Mouse (Mus musculus) heart, adult 11 months (tissue): ENCODE results near the gene Dars.

ENCODE experiments used
- DNase-seq: peaks from one replicate; pipeline ENCODE4 v3.0.0; 2022

Gene Dars

DNA sequence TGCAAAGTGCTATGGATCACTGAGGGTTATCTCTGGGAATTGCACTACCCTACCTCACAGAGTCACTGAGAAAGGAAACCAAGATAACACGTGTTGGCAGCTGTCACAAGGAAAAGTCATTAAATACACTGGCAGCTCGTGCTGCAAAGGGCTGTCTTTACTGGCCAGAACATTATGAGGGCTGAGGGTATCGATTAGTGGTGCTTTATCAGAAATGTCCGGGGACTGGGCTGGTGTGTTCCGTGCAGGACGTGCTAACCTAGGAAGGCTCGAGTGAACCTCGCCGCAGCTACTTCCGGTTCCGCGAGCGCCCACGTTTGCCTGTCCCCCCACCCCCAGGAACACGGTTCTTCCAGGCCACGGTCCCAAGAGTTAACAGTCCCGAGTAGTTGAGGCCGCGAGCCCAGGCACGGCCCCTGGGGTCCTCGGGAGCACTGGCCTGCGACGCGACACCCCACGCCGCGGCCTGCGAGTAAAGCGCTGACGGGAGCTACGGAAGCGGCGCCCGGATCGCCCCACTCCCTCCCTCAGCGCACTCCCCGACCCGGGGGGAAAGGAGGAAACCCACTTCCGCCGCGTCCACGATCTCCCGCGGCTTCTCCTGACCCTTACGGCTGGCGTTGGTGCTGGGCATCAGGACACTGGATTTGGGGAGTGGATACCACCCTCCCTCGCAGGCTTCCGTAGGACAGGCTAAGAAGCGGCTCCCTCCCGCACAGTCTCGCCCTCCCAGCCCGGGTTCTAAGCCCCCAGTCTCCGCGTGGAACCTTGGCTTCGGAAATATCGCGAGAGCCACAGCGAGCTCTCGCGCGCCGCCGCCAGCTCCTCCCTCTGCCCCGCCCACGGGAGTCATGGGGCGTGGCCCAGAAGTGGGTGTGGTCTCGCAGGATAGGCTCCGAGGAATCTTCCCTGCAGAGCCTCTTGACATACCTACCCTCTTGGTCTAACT, at the start of gene Dars:
Gene Dars, minus strand, starts transcription at position 785 of the 949 bp plus-strand sequence.
- peak; percentile 99 for DNase-seq

DNA sequence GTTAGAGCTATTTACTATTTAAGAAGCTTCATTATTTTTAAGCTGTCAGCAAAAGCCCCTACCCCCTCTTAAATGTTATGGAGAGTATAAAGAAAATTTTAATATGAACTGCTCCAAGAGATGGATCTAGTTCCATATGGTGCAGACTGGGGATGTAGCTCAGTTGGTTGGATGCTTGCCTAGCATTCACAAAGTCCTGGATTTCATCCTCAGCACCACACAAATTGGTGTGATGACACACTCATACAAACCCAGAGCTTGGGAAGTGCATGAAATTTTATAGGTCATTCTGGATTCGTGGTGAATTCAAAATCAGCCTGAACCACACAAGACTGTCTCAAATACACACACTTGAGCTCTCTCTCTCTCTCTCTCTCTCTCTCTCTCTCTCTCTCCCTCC, 49.7 kb upstream of the Dars start:
- DNase-seq: peak; percentile 1

DNA sequence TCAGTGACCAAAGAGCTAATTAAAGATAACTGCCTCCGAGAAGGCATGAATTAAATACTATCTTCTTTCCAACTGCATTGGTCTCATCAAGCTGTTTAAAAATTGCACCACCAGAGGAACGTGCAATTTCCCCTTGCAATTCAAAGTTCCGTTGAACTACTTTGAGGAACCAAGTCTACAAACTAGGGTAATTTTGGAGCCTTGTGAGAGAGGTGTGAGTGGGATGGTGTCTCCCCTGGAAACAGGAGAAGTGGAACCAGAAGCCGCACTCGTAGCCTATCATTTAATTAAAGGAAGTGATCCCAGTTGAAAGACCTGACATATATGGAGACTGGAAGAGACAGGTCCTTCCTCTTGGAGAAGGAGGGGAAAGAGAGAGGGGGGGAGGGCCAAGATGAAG, 46.3 kb upstream of the Dars start:
- DNase-seq: no peak

DNA sequence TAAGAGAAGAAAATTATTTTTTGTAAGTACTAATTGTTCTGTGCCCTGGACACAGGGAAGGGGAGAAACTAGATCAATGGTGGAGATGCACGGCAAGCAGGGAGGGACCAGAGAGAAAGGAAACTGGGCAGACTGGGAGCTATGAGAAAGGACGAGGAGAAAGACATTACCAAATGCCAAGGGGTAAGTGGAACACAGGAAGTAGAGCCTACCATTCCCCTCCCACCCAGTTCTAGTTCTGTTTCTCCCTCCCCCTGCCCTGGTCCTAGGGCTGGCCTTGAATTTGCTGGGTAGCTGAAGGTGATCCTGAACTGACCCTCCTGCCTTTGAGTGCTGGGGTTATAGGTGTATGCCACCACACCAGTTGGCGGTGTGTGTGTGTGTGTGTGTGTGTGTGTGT, 45.2 kb upstream of the Dars start:
- peak; percentile 52 for DNase-seq

DNA sequence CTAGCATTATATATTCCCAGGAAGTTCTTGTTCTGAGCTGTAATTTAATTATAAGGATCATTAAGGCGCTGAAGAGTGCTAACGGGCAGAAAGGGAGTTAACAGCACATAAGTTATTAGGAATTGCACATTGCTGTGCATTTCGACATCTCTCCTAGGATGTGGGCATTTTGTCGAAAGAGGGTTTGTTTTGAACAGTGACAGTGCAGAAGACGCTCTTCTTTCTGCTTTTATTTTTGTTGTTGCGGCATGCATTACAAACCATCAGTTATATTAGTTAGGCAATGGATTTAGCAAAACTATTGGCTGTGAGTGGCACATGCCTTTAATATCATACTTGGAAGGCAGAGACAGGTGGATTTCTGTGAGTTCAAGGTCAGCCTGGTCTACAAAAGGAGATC, 43.6 kb upstream of the Dars start:
- peak; percentile 34 for DNase-seq

GRCm38 (mm10) chr1:128459439-128459838, 42.3 kb upstream of the Dars start:
- DNase-seq: no peak

- no peak for DNase-seq
Measured at GRCm38 (mm10) chr1:128459011-128459410, 41.8 kb upstream of the Dars start.

DNA sequence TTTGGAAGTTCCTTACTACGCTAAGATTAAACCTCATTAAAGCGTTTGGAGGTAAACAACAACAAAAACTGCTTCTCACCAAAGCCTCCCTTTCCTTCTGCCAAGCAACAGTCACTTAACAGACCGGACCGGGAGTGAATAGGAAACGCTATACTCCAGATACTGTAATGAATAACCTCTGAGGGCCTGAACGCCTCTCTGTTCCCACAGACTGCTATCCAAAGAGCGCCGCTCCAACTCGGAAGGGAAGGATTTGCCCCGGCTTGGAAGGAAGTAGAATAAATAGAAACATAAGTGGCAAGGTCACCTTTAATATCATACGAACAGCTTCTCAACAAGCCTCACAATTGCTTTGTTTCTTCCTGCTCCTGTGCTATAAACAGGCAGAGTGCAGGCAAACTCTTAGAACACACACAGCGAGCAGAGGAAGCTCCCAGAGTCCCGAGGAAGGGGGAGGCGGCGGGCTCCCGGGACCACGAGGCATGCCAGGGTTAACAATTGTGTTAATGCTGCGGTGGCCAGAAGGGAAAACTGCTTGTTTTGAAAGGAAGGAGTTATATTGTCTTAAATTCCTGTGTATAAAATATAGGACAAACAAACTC, 39.8 kb upstream of the Dars start:
- peak; percentile 98 for DNase-seq

DNA sequence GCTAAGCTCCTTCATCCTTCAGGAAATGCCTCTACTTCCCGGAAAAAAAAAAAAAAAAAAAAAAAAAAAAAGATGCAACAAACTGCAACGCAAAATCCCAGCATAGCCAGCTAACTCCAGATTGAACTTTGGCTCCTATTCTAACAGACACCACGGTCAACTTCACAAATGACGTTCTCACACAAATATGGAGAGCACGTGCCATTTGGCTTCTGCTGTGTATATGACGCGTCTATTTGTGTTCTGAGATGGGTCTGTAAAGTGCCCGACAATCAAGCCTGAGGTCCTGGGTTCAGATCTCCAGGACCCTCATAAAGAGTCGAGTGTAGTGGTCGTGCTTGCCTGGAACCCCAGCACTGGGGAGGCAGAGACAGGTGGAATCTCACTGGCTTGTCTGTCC, 39.1 kb upstream of the Dars start:
- peak; percentile 94 for DNase-seq

- DNase-seq: no peak
Measured at GRCm38 (mm10) chr1:128452210-128452609, 35.0 kb upstream of the Dars start.

DNA sequence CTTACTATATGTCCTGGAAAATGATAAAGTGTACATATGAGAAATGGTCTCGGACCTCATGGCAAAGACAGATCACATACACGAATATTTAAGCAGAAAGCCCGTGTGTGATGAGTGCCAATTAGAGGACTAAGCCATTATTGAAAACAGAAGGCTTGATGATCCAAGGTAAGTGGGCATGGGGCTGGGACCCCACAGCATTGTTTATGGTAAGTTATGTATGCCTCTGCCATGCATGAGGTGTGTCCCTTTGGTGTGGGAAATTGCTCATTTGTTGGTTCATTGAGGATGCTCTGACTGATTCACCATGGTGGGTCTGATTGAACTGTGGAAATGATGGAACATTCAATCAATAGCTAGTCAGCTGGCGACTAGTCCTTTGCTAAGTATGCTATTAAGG, 34.0 kb upstream of the Dars start:
- no peak for DNase-seq

DNA sequence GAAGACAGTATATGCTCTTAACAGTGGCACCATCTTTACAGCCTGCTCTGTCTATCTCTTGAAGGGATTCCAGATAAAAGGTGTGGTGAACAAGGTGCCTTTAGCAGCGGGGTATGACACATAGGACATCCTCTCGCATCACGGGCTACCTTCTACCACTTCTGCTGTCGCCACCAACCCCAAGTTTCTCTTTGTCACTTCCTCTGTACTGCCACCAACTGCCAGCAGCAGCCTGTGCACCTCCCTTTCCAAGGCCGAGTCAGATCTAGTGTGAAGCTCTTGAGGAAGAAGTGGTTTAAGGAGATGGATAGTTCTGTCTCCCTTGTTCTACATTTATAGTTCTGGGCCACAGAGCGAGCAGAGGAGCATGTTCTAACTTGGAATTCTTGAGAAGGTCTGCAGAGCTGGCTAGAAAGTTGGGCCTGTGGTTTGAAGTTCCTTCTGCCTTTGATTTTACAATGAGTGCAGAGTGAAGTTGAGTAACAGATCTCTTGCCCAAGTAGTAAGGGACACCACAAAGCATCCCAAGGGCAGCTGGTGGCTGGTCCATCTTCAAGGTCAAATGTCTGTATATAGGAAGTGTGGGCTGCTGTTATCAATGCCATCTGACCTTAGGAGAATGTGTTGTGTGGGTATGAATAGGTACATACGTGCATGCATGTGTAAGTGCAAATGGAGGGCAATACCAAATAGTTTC, 30.2 kb upstream of the Dars start:
- no peak for DNase-seq

DNA sequence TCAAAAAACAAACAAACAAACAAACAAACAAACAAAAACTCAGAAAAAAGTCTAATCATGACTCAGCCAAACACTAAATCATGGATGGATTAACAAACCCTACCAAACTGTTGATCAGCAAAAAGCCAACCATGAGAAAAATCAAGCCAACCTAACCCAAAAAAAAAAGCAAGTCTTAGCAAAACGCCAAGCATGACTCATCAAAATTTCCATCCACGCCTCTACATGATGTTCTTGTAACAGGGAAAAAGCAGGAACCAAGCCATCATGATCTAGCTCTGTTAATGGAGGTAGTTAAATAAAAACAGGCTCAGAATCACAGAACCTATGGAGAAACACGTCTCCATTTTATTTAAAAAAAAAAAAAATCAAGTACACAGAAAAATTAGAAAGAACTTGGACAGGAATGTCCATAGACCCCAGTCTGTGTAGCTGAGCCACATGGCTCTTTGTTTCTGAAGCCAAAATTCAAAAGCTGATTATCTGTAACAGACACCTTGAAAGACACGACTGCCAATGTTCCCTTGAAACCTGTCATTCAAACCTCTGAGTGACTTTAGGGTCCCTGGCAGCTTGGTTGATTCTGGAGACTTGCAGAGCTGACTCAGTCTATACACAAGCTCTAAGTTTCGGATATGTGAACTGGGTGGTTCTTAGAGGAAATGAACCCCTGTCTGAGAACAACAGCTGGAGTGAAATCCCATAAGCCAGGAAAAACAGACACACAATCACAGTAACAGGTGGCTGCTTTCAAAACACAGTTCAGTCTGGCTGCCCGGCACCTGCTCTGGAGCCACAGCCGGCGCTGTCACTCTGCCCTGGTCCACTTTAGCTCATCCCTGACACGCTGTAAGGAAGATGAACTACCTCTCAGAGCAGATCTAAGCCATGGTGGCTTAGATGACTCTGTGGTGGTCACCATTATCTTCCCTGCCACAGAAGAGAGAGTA, 27.0 kb upstream of the Dars start:
- peak; percentile 93 for DNase-seq

DNA sequence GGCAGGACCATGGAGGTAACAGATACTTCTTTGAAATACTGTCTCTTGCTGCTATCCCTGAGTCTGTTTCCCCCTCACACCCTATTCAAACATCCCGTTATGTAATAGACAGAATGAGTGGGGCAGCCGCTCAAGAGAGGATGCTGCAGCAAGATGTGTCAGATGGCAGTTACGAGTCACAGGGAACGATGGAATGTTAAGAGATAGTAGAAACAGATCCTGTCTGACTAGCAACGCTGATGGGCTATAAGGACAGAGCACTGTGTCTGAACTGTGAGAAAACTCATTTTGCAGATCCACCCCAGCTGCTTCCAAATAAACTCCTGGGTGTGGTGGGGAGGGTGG, 23.9 kb upstream of the Dars start:
- peak; percentile 87 for DNase-seq

GRCm38 (mm10) chr1:128440386-128441128, 23.4 kb upstream of the Dars start:
- peak; percentile 94 for DNase-seq

DNA sequence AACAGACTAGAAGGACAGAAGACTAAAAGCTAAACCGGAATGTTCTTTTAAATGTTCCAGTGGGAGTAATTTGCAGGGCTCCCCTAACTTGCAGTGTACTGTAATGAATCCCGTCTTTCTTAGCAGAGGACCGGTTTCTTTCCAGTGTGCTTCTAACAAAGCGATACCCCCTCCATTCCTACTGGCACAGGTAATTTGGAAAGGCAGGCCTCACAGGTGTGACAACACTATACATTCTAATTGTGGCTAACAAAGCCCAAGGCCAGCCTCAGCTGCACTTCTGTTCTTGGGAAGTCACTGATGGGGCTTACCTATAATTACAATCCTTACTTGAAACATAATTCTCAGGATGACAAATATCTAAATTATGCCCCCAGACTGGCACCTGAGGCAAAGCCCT, 22.4 kb upstream of the Dars start:
- DNase-seq: peak; percentile 65

- DNase-seq: peak; percentile 48
Measured at GRCm38 (mm10) chr1:128438526-128438925, 21.4 kb upstream of the Dars start.

DNA sequence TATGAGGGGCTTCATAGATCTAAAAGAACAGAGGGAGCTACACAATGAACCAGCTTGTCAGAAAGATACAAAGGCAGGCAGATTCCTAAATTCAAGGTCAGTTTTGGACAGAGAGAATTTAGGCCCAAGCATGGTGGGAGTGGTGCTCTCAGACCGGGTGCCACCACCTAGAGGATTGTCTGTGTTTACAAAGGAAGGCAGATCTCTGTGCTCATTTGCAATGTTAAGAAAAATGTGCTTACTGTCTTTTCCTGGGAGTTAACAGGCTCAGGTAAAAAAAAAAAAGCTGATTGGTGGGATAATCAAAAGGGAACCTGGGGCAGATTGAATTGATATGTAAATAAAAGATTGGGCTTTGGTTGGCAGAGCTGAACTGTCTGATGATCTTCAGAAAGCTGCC, 20.1 kb upstream of the Dars start:
- DNase-seq: peak; percentile 37

- no peak for DNase-seq
Measured at GRCm38 (mm10) chr1:128436015-128436414, 18.8 kb upstream of the Dars start.

- peak; percentile 85 for DNase-seq
Measured at GRCm38 (mm10) chr1:128435551-128435950, 18.4 kb upstream of the Dars start.

DNA sequence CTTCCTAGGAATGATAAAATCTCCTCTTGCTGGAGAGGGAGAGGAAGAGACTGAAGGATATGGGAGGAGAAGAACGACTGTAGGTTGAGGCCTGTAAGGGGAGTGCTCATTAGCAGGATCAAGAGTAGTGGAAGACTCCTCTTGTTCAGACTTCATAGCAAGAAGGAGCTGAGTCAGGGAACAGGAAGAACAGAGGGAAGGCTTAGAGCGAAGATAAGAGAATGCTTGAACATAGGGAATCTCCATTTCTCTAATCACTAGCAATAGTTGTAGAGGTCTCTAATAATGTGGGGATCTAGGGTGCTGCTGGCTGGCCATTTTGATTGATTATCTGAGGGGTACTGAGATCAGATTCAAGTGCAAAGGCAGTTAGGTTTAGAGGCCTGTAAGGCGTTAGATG, 7.8 kb upstream of the Dars start:
- DNase-seq: no peak

DNA sequence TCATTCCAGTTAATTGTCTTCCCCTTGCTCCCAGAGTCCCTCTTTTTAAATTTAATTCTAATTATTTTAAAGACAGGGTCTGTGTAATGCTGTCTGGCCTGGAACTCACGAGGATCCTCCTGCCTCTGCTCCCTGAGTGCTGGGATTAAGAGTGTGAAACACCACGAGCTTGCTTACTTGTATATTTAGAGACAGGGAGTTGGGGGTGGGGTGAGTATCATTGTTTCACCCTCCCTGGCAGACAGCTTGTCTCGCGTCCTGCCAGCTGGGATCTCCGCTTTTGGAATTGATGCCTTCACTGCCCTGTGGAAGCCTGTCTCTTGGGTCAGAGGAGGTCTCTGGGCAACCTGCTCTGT, 343 bp upstream of the Dars start:
- peak; percentile 94 for DNase-seq
